Mouse (Mus musculus): ENCODE results near the gene Sdcbp2. TPM values are rescaled to one million over a fixed set of nuclear protein-coding genes. Genes with fewer than 3 reads are reported as not detected.

The Sdcbp2 gene
- polyA plus RNA-seq, 1 experiment from 2014 or later: 0.89 TPM

DNA sequence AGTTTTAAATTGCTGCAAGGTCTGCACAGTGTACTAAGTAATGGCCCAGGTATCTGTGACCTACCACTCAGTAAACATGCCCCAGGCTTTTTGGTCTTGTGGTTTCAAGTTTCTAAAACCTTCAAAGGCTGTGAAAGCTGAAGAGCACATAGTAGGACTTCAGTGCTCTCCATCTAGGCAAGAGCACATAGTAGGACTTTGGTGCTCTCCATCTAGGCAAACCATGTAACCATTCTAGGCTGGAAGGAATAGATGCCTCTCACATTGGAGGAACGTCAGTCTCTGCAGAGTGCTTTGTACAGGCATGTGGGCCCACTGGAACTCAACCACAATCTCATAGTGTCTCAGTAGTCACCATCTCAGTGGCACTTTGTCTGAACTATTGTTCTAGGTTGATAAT lies 8.4 kb upstream of the Sdcbp2 start:
- H3K4me1 ChIP-seq (replicated peaks; ENCODE audit: control insufficient read depth, insufficient read depth, low read length): no peaks in the 10 kb centered on the region
- H3K27me3 ChIP-seq (replicated peaks; ENCODE audit: control insufficient read depth, insufficient read depth, low read length): no peaks in the 10 kb centered on the region
- H3K36me3 ChIP-seq (ENCODE audit: control insufficient read depth, insufficient read depth): peaks cover 17% of the 10 kb centered on the region
- no peak overlapping the region for H3K4me3 ChIP-seq (replicated peaks; ENCODE audit: low read length)
- H3K27ac ChIP-seq (ENCODE audit: low read length): no peak overlapping the region
- no peaks in the 10 kb centered on the region for H3K9me3 ChIP-seq (ENCODE audit: control insufficient read depth, low read length)
- H3K9ac ChIP-seq (replicated peaks; ENCODE audit: low read depth, low read length): no peak overlapping the region
- no peak overlapping the region for H3K4me2 ChIP-seq (ENCODE audit: low read length)
- no peak for ATAC-seq
- WGBS: 91% methylated on average over 1 of the region's 1 CpGs

GRCm38 (mm10) chr2:151564986-151565385 lies 7.4 kb upstream of the Sdcbp2 start:
- ATAC-seq: no peak
- Histone ChIP-seq H3K4me2 (ENCODE audit: low read length) (no peak overlapping the region), H3K9ac (replicated peaks; ENCODE audit: low read depth, low read length) (no peak overlapping the region), H3K4me1 (replicated peaks; ENCODE audit: control insufficient read depth, insufficient read depth, low read length) (no peaks in the 10 kb centered on the region), H3K36me3 (ENCODE audit: control insufficient read depth, insufficient read depth) (peaks cover 9% of the 10 kb centered on the region), H3K27me3 (replicated peaks; ENCODE audit: control insufficient read depth, insufficient read depth, low read length) (no peaks in the 10 kb centered on the region), H3K4me3 (replicated peaks; ENCODE audit: low read length) (no peak overlapping the region), H3K27ac (ENCODE audit: low read length) (no peak overlapping the region), H3K9me3 (ENCODE audit: control insufficient read depth, low read length) (no peaks in the 10 kb centered on the region)
- 74% methylated on average over 3 of the region's 3 CpGs for WGBS

- Histone ChIP-seq H3K9ac (replicated peaks; ENCODE audit: low read depth, low read length) (no peak overlapping the region), H3K36me3 (ENCODE audit: control insufficient read depth, insufficient read depth) (peaks cover under 1% of the 10 kb centered on the region; the same call in 1 of the 2 replicates), H3K4me2 (ENCODE audit: low read length) (no peak overlapping the region), H3K27ac (ENCODE audit: low read length) (no peak overlapping the region), H3K4me3 (replicated peaks; ENCODE audit: low read length) (no peak overlapping the region), H3K27me3 (replicated peaks; ENCODE audit: control insufficient read depth, insufficient read depth, low read length) (no peaks in the 10 kb centered on the region), H3K4me1 (replicated peaks; ENCODE audit: control insufficient read depth, insufficient read depth, low read length) (no peaks in the 10 kb centered on the region), H3K9me3 (ENCODE audit: control insufficient read depth, low read length) (no peaks in the 10 kb centered on the region)
- 85% methylated on average over 6 of the region's 6 CpGs for WGBS
- ATAC-seq: no peak
These were observed 5.6 kb upstream of the Sdcbp2 start for GRCm38 (mm10) chr2:151566856-151567255.

DNA sequence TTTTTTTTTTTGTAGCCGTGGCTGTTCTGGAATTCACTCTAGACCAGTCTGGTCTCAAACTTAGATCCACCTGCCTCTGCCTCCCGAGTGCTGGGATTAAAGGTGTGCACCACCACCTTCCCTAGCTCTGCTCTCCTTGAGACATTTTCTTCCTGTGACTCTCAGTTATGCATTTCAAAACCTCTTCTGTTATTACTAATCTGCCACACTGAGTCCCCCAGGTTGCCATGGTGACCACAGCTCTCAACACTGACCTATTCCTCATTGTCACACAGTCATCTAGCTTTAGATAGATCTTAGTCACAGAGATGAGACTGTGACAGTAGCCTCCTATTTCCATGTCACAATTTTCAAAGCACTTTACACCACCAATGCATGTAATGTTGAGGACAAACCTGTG lies 3.0 kb upstream of the Sdcbp2 start:
- Histone ChIP-seq H3K27me3 (replicated peaks; ENCODE audit: control insufficient read depth, insufficient read depth, low read length) (no peaks in the 10 kb centered on the region), H3K36me3 (ENCODE audit: control insufficient read depth, insufficient read depth) (no peaks in the 10 kb centered on the region), H3K4me3 (replicated peaks; ENCODE audit: low read length) (no peak overlapping the region), H3K9ac (replicated peaks; ENCODE audit: low read depth, low read length) (no peak overlapping the region), H3K9me3 (ENCODE audit: control insufficient read depth, low read length) (no peaks in the 10 kb centered on the region), H3K27ac (ENCODE audit: low read length) (no peak overlapping the region), H3K4me1 (replicated peaks; ENCODE audit: control insufficient read depth, insufficient read depth, low read length) (no peaks in the 10 kb centered on the region), H3K4me2 (ENCODE audit: low read length) (no peak overlapping the region)
- 74% methylated on average over 2 of the region's 2 CpGs for WGBS
- no peak for ATAC-seq

- Histone ChIP-seq H3K27ac (ENCODE audit: low read length) (no peak overlapping the region), H3K4me3 (replicated peaks; ENCODE audit: low read length) (no peak overlapping the region), H3K36me3 (ENCODE audit: control insufficient read depth, insufficient read depth) (no peaks in the 10 kb centered on the region), H3K9ac (replicated peaks; ENCODE audit: low read depth, low read length) (no peak overlapping the region), H3K4me2 (ENCODE audit: low read length) (no peak overlapping the region), H3K9me3 (ENCODE audit: control insufficient read depth, low read length) (no peaks in the 10 kb centered on the region), H3K4me1 (replicated peaks; ENCODE audit: control insufficient read depth, insufficient read depth, low read length) (peaks cover 14% of the 10 kb centered on the region), H3K27me3 (replicated peaks; ENCODE audit: control insufficient read depth, insufficient read depth, low read length) (no peaks in the 10 kb centered on the region; the same call in 1 of the 2 replicates)
- no peak for ATAC-seq
- WGBS: 74% methylated on average over 3 of the region's 3 CpGs
These were observed 1.2 kb downstream of the Sdcbp2 start for GRCm38 (mm10) chr2:151573667-151574066.

DNA sequence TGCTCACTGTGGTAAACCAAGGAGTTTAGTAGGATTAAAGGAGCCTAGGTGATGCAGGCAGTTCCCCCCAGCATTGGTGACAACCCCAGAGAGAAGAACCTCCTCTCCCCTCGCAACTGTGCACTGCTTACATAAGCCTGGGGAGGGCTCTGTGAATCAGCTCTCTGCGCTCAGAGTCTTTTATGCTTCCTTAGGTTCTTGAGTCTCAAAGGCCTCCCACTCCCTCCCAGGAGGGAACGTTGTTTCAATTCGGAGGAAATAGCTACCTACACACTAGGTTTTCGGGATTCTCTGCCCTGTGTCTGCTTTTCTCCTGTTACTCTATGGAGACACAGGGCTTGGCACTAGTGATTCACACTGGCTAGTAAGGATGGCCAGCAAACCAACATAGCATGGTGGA lies 2.2 kb downstream of the Sdcbp2 start:
- H3K36me3 ChIP-seq (ENCODE audit: control insufficient read depth, insufficient read depth): no peaks in the 10 kb centered on the region
- WGBS: 66% methylated on average over 5 of the region's 5 CpGs
- no peak overlapping the region for H3K4me2 ChIP-seq (ENCODE audit: low read length)
- peaks cover 2% of the 10 kb centered on the region; the same call in 1 of the 2 replicates for H3K27me3 ChIP-seq (replicated peaks; ENCODE audit: control insufficient read depth, insufficient read depth, low read length)
- 0 out of 2 replicates have a peak overlapping the region, but pooled peaks have one; percentile 9 for H3K9ac ChIP-seq (replicated peaks; ENCODE audit: low read depth, low read length)
- H3K27ac ChIP-seq (ENCODE audit: low read length): no peak overlapping the region
- H3K4me3 ChIP-seq (replicated peaks; ENCODE audit: low read length): no peak overlapping the region
- ATAC-seq: no peak
- H3K4me1 ChIP-seq (replicated peaks; ENCODE audit: control insufficient read depth, insufficient read depth, low read length): peaks cover 14% of the 10 kb centered on the region
- no peaks in the 10 kb centered on the region for H3K9me3 ChIP-seq (ENCODE audit: control insufficient read depth, low read length)

DNA sequence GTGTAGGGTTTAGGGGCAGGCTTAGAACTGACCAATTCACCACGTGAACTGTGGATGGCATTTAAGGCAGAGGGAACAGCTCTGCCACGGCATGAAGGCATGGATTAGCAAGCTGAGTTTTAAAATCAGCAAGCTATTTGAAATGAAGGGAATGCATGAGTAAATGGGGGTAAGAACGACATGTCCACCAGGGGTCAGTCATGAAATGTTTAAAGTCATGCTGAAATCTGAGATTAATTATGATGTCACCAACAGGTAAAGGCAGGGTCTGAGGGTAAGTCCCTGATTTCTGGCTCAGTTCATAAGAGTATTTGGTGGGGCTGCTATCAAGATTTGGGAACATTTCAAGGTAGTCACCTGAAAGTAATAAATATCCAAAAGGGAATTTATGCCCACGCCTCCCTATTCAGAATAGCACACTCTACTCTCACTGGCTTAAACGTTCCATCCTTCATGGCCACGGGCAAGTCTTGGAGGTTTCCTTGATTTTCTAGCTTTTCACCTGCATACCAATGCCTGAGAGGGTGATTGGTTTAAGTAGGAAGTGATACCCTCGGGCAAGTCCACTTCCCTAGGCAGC lies 2.8 kb downstream of the Sdcbp2 start:
- Histone ChIP-seq H3K9me3 (ENCODE audit: control insufficient read depth, low read length) (no peaks in the 10 kb centered on the region), H3K27me3 (replicated peaks; ENCODE audit: control insufficient read depth, insufficient read depth, low read length) (peaks cover 2% of the 10 kb centered on the region; the same call in 1 of the 2 replicates), H3K36me3 (ENCODE audit: control insufficient read depth, insufficient read depth) (no peaks in the 10 kb centered on the region), H3K4me3 (replicated peaks; ENCODE audit: low read length) (peak overlapping the region; percentile 57), H3K4me2 (ENCODE audit: low read length) (peak overlapping the region; percentile 92), H3K9ac (replicated peaks; ENCODE audit: low read depth, low read length) (peak overlapping the region; percentile 68), H3K4me1 (replicated peaks; ENCODE audit: control insufficient read depth, insufficient read depth, low read length) (peaks cover 14% of the 10 kb centered on the region), H3K27ac (ENCODE audit: low read length) (peak overlapping the region; percentile 86)
- ATAC-seq: no peak
- 26% methylated on average over 7 of the region's 7 CpGs for WGBS

- Histone ChIP-seq H3K9ac (replicated peaks; ENCODE audit: low read depth, low read length) (peak overlapping the region; percentile 68), H3K27me3 (replicated peaks; ENCODE audit: control insufficient read depth, insufficient read depth, low read length) (peaks cover 2% of the 10 kb centered on the region; the same call in 1 of the 2 replicates)
- under 1% methylated on average over 38 of the region's 38 CpGs for WGBS
These were observed 3.4 kb downstream of the Sdcbp2 start for GRCm38 (mm10) chr2:151575699-151576389.

DNA sequence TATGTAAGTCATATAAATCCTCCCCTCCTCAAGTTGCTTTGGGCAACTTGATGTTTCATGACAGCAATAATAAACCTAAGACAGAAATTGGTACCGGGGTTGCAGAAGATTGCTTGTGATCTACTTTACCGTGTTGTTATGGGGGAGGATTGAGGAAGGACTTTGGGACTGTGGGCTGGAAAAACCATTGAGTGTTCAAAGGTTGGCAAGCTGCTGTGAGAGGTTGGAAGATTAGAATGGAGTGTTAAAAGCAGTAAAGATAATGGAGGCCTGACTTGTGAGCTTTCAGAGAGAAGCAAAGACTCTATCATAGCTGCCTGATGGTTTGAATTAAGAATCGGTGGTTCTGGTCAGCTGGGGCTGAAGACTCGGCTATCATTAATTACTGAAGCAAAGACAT lies 6.8 kb downstream of the Sdcbp2 start:
- Histone ChIP-seq H3K9ac (replicated peaks; ENCODE audit: low read depth, low read length) (no peak overlapping the region), H3K27ac (ENCODE audit: low read length) (no peak overlapping the region), H3K9me3 (ENCODE audit: control insufficient read depth, low read length) (no peaks in the 10 kb centered on the region), H3K36me3 (ENCODE audit: control insufficient read depth, insufficient read depth) (no peaks in the 10 kb centered on the region), H3K4me1 (replicated peaks; ENCODE audit: control insufficient read depth, insufficient read depth, low read length) (peaks cover 14% of the 10 kb centered on the region), H3K4me2 (ENCODE audit: low read length) (no peak overlapping the region), H3K27me3 (replicated peaks; ENCODE audit: control insufficient read depth, insufficient read depth, low read length) (peaks cover 2% of the 10 kb centered on the region; the same call in 1 of the 2 replicates), H3K4me3 (replicated peaks; ENCODE audit: low read length) (no peak overlapping the region)
- WGBS: 88% methylated on average over 4 of the region's 4 CpGs
- ATAC-seq: no peak

More at GRCm38 (mm10) chr2:151575699-151576389, 3.4 kb downstream of the Sdcbp2 start:
- Histone ChIP-seq H3K4me1 (replicated peaks; ENCODE audit: control insufficient read depth, insufficient read depth, low read length) (peaks cover 14% of the 10 kb centered on the region), H3K4me3 (replicated peaks; ENCODE audit: low read length) (peak overlapping the region; percentile 57), H3K9me3 (ENCODE audit: control insufficient read depth, low read length) (no peaks in the 10 kb centered on the region), H3K27ac (ENCODE audit: low read length) (peak overlapping the region; percentile 86), H3K4me2 (ENCODE audit: low read length) (peak overlapping the region; percentile 92), H3K36me3 (ENCODE audit: control insufficient read depth, insufficient read depth) (no peaks in the 10 kb centered on the region)
- peak; percentile 99 for ATAC-seq

Measured in forebrain, embryonic 16.5 days (tissue).